7 mouse cellular contexts compared by ENCODE assay signal in genomic region chr10:81349146-81349545, GRCm38 (mm10). TPM values are rescaled to one million over a fixed set of nuclear protein-coding genes. Genes with fewer than 3 reads are reported as not detected.
DNase-seq lines count a peak whose midpoint lies in the region; ATAC-seq and TF ChIP-seq lines count a peak whose summit lies in the region.

No protein-coding gene starts in this region.

- H3K9me3 ChIP-seq in G1E (replicated peaks) = no peaks in the 10 kb centered on the region
- no peaks in the 10 kb centered on the region for H3K9me3 ChIP-seq in forebrain, embryonic 11.5 days (ENCODE audit: control insufficient read depth, low read length)
- H3K9me3 ChIP-seq in lung, postnatal 0 days (ENCODE audit: low read length) = no peaks in the 10 kb centered on the region

- peak overlapping the region; percentile 97; the same call in 1 of the 2 replicates for H3K4me3 ChIP-seq in G1E (ENCODE audit: low read depth, low read length)
- peak overlapping the region; percentile 77 for H3K4me3 ChIP-seq in forebrain, embryonic 11.5 days (ENCODE audit: low read depth, low read length)
- peak overlapping the region; percentile 95 for H3K4me3 ChIP-seq in kidney, adult 2 months (ENCODE audit: insufficient read depth, low read depth, low read length)
- H3K4me3 ChIP-seq in lung, postnatal 0 days (ENCODE audit: low read depth, low read length) = peak overlapping the region; percentile 68; the same call in 1 of the 2 replicates

- no peaks in the 10 kb centered on the region; the same call in 1 of the 2 replicates for H3K27me3 ChIP-seq in G1E (ENCODE audit: insufficient read depth, low read length)
- H3K27me3 ChIP-seq in forebrain, embryonic 11.5 days (ENCODE audit: control insufficient read depth, insufficient read depth, low read length) = peaks cover 10% of the 10 kb centered on the region
- H3K27me3 ChIP-seq in kidney, adult 2 months (replicated peaks; ENCODE audit: control insufficient read depth, insufficient read depth, low read length) = no peaks in the 10 kb centered on the region
- H3K27me3 ChIP-seq in lung, postnatal 0 days (replicated peaks; ENCODE audit: insufficient read depth, low read length) = no peaks in the 10 kb centered on the region

- peaks cover 54% of the 10 kb centered on the region for H3K4me1 ChIP-seq in G1E (ENCODE audit: insufficient read depth, low read depth, low read length)
- H3K4me1 ChIP-seq in forebrain, embryonic 11.5 days (replicated peaks; ENCODE audit: control insufficient read depth, insufficient read depth, low read length) = peaks cover 23% of the 10 kb centered on the region
- peaks cover 10% of the 10 kb centered on the region; the same call in 1 of the 2 replicates for H3K4me1 ChIP-seq in kidney, adult 2 months (ENCODE audit: control insufficient read depth, insufficient read depth, low read length)
- 0 out of 2 replicates have a peak, but pooled peaks cover 2% of the 10 kb centered on the region for H3K4me1 ChIP-seq in lung, postnatal 0 days (ENCODE audit: insufficient read depth, low read depth, low read length)

- peak overlapping the region; percentile 88 for H3K4me2 ChIP-seq in forebrain, embryonic 11.5 days (ENCODE audit: low read depth, low read length, severe bottlenecking)
- peak overlapping the region; percentile 94 for H3K4me2 ChIP-seq in lung, postnatal 0 days (replicated peaks; ENCODE audit: low read depth, low read length)

- H3K27ac ChIP-seq in forebrain, embryonic 11.5 days (ENCODE audit: low read depth, low read length) = no peak overlapping the region
- H3K27ac ChIP-seq in kidney, adult 2 months (ENCODE audit: insufficient read depth, low read depth, low read length) = no peak overlapping the region
- peak overlapping the region; percentile 76; the same call in 1 of the 2 replicates for H3K27ac ChIP-seq in lung, postnatal 0 days (ENCODE audit: low read length)

- 1% methylated on average over 12 of the region's 12 CpGs for WGBS in forebrain, embryonic 11.5 days
- WGBS in kidney, adult 2 months = 9% methylated on average over 12 of the region's 12 CpGs
- WGBS in lung, postnatal 0 days = 5% methylated on average over 11 of the region's 12 CpGs

- TF ChIP-seq POLR2A in kidney, adult 2 months (IDR thresholded peaks at IDR 0.05; ENCODE audit: low read depth, low read length) = no peak

- no peak for TF ChIP-seq CTCF in G1E (IDR thresholded peaks at IDR 0.05; ENCODE audit: low read depth, low read length)
- no peak for TF ChIP-seq CTCF in kidney, adult 2 months (conservative IDR thresholded peaks at IDR 0.05; ENCODE audit: insufficient read depth, insufficient read length, low read depth, low read length)
- no peak for TF ChIP-seq CTCF in lung, postnatal 0 days (IDR thresholded peaks at IDR 0.05)

- peak; percentile 65 for ATAC-seq in G1E (ENCODE audit: extremely low read depth, insufficient number of reproducible peaks, low FRiP score, poor library complexity, severe bottlenecking)
- ATAC-seq in forebrain, embryonic 11.5 days (replicated peaks; ENCODE audit: low FRiP score) = no peak
- no peak; the same call in 1 of the 2 replicates for ATAC-seq in lung, postnatal 0 days

- TF ChIP-seq EP300 in lung, postnatal 0 days (IDR thresholded peaks at IDR 0.05) = no peak

- DNase-seq in B cell, adult 2 months = peak; percentile 30 to 35
- DNase-seq in G1E (ENCODE audit: low spot score) = peak; percentile 77
- DNase-seq in forebrain, embryonic 11.5 days (ENCODE audit: low spot score) = no peak
- DNase-seq in kidney, adult 2 months = peak; percentile 82
- peak; percentile 87 for DNase-seq in lung, postnatal 0 days (ENCODE audit: low spot score)
- peak; percentile 51 for DNase-seq in thymus, postnatal 4 days
- no peak for DNase-seq in gastrocnemius, postnatal 25 days

- H3K9ac ChIP-seq in forebrain, embryonic 11.5 days (ENCODE audit: low read length) = peak overlapping the region; percentile 80
- H3K9ac ChIP-seq in lung, postnatal 0 days (replicated peaks; ENCODE audit: low read depth) = peak overlapping the region; percentile 68; the same call in 1 of the 2 replicates

- peaks cover 40% of the 10 kb centered on the region for H3K36me3 ChIP-seq in G1E (replicated peaks)
- no peaks in the 10 kb centered on the region; the same call in 1 of the 2 replicates for H3K36me3 ChIP-seq in forebrain, embryonic 11.5 days (ENCODE audit: control insufficient read depth, insufficient read depth, low read length)
- H3K36me3 ChIP-seq in kidney, adult 2 months (ENCODE audit: control insufficient read depth, insufficient read depth, low read length) = no peaks in the 10 kb centered on the region
- H3K36me3 ChIP-seq in lung, postnatal 0 days (ENCODE audit: insufficient read depth, low read length) = no peaks in the 10 kb centered on the region

RNA-seq across cellular contexts. Expression of gene Hmg20b, which starts 1.1 kb away (rescaled TPM):
- total RNA-seq in G1E (2014; fragmentation: Nextera tagmentation) (36.7 and 39.2 TPM in 2 replicates), G1E (2017) (12.0 and 21.9 TPM in 2 replicates)
- polyA plus RNA-seq in G1E (2012) = 142 and 193 TPM in 2 replicates
- 109 and 111 TPM in 2 replicates for polyA plus RNA-seq in forebrain, embryonic 11.5 days (2014; fragmentation: Nextera tagmentation; extraction: Ambion mirVana)
- polyA plus RNA-seq in kidney, adult 2 months (2012; rRNA removed) = 66.4 and 82.1 TPM in 2 replicates
- polyA plus RNA-seq in lung, postnatal 0 days (2015; fragmentation: Nextera tagmentation; extraction: Ambion mirVana) = 94.3 and 101 TPM in 2 replicates
- total RNA-seq in gastrocnemius, postnatal 25 days (2021) = 10 to 100 TPM; 22.9 to 29.6 TPM

RNA-seq across cellular contexts. Expression of gene Gipc3, which starts 6.1 kb away (rescaled TPM):
- not detected in 2 replicates for total RNA-seq in G1E (2014; fragmentation: Nextera tagmentation)
- total RNA-seq in G1E (2017) = 0.11 TPM in 1 of 2 replicates, not detected in the other
- not detected in 2 replicates for polyA plus RNA-seq in G1E (2012)
- 0.07 TPM in 1 of 2 replicates, not detected in the other for polyA plus RNA-seq in forebrain, embryonic 11.5 days (2014; fragmentation: Nextera tagmentation; extraction: Ambion mirVana)
- 1.4 and 1.5 TPM in 2 replicates for polyA plus RNA-seq in kidney, adult 2 months (2012; rRNA removed)
- polyA plus RNA-seq in lung, postnatal 0 days (2015; fragmentation: Nextera tagmentation; extraction: Ambion mirVana) = 0.33 and 0.55 TPM in 2 replicates
- total RNA-seq in gastrocnemius, postnatal 25 days (2021) = 1 to 10 TPM; 1.0 to 1.3 TPM

RNA-seq across cellular contexts. Expression of gene Mfsd12, which starts 8.1 kb away (rescaled TPM):
- total RNA-seq in G1E (2014; fragmentation: Nextera tagmentation) (14.3 and 14.4 TPM in 2 replicates), G1E (2017) (13.1 and 14.6 TPM in 2 replicates)
- polyA plus RNA-seq in G1E (2012) = 46.7 and 48.2 TPM in 2 replicates
- polyA plus RNA-seq in forebrain, embryonic 11.5 days (2014; fragmentation: Nextera tagmentation; extraction: Ambion mirVana) = 4.5 and 4.7 TPM in 2 replicates
- 23.4 and 28.1 TPM in 2 replicates for polyA plus RNA-seq in kidney, adult 2 months (2012; rRNA removed)
- 14.0 and 16.9 TPM in 2 replicates for polyA plus RNA-seq in lung, postnatal 0 days (2015; fragmentation: Nextera tagmentation; extraction: Ambion mirVana)
- total RNA-seq in gastrocnemius, postnatal 25 days (2021) = 1 to 10 TPM; 2.3 to 2.9 TPM

RNA-seq across cellular contexts. Expression of gene 4930404N11Rik, which starts 16.5 kb away (rescaled TPM):
- total RNA-seq in G1E (2014; fragmentation: Nextera tagmentation) (2.0 TPM in 1 of 2 replicates, not detected in the other), G1E (2017) (0.17 and 1.2 TPM in 2 replicates)
- 0.52 and 0.65 TPM in 2 replicates for polyA plus RNA-seq in G1E (2012)
- polyA plus RNA-seq in forebrain, embryonic 11.5 days (2014; fragmentation: Nextera tagmentation; extraction: Ambion mirVana) = 0.15 and 0.40 TPM in 2 replicates
- 0.16 and 0.61 TPM in 2 replicates for polyA plus RNA-seq in kidney, adult 2 months (2012; rRNA removed)
- 5.4 and 6.6 TPM in 2 replicates for polyA plus RNA-seq in lung, postnatal 0 days (2015; fragmentation: Nextera tagmentation; extraction: Ambion mirVana)
- total RNA-seq in gastrocnemius, postnatal 25 days (2021) = under 1 TPM; 0.48 to 0.49 TPM

RNA-seq across cellular contexts. Expression of gene Tbxa2r, which starts 20.6 kb away (rescaled TPM):
- total RNA-seq in G1E (2014; fragmentation: Nextera tagmentation) (not detected in 2 replicates), G1E (2017) (0.06 TPM in 1 of 2 replicates, not detected in the other)
- 0.06 TPM in 1 of 2 replicates, not detected in the other for polyA plus RNA-seq in G1E (2012)
- 1.9 and 2.6 TPM in 2 replicates for polyA plus RNA-seq in forebrain, embryonic 11.5 days (2014; fragmentation: Nextera tagmentation; extraction: Ambion mirVana)
- 16.6 and 21.7 TPM in 2 replicates for polyA plus RNA-seq in kidney, adult 2 months (2012; rRNA removed)
- polyA plus RNA-seq in lung, postnatal 0 days (2015; fragmentation: Nextera tagmentation; extraction: Ambion mirVana) = 19.6 and 28.4 TPM in 2 replicates
- total RNA-seq in gastrocnemius, postnatal 25 days (2021) = under 1 TPM; 0.83 to 1.00 TPM

Comparison
In these comparisons a context has a peak if more than half of its experiments do, and no peak if none do; other contexts are left out.
1. DNase-seq: peak in B cell, adult 2 months (2 of 2), G1E (single experiment), kidney, adult 2 months (single experiment), lung, postnatal 0 days (single experiment) and thymus, postnatal 4 days (single experiment); none in forebrain, embryonic 11.5 days (single experiment) and gastrocnemius, postnatal 25 days (single experiment).
2. Peak in every context shown above with its lines, with median percentiles within 50 percentile points of each other: H3K4me3 ChIP-seq.